Mouse (Mus musculus) liver, adult 2 months (tissue): Measurements from ENCODE around the gene Apof.

ENCODE experiments used
- CTCF ChIP-seq: fragments of 200-500 bp; IDR thresholded peaks from 2 replicates; pipeline ENCODE4 v1.5.1; 2011; ENCODE audit warnings: low read depth, low read length, control low read depth
- POLR2A ChIP-seq: fragments of 200-500 bp; IDR thresholded peaks from 2 replicates; pipeline ENCODE4 v1.6.1; 2011; ENCODE audit warnings: low read length, control low read depth; ENCODE audit not compliant: insufficient read depth; ENCODE audit errors: extremely low read depth

GRCm38 (mm10) chr10:128237807-128238480 lies 30.5 kb upstream of the Apof start:
- TF ChIP-seq POLR2A = no peak
- no peak for TF ChIP-seq CTCF
